Mouse (Mus musculus): ENCODE data around the gene Iqschfp. TPM values are rescaled to one million over a fixed set of nuclear protein-coding genes. Genes with fewer than 3 reads are reported as not detected.

Gene Iqschfp
- polyA plus RNA-seq (2015; fragmentation: Nextera tagmentation; extraction: Ambion mirVana), result 0.10 TPM in 1 of 2 replicates, not detected in the other

GRCm38 (mm10) chr3:67892026-67892705, at the start of gene Iqschfp, which contains the start of gene Iqcj:
Gene Iqschfp (plus strand): TSS chr3:67892232.
Gene Iqcj (plus strand): TSS chr3:67892220.

GRCm38 (mm10) chr3:68064731-68065130, 172.7 kb downstream of the Iqschfp start, which contains the start of gene Schip1:
Gene Schip1 (plus strand): TSS chr3:68064802.

Other genes starting within 250 kb of the Iqschfp start
- not detected in 2 replicates for gene Iqcj, start within 50 bp of the Iqschfp start, polyA plus RNA-seq (2015; fragmentation: Nextera tagmentation; extraction: Ambion mirVana)
- 19.8 and 23.0 TPM in 2 replicates for gene Schip1, start 172.6 kb downstream of the Iqschfp start, polyA plus RNA-seq (2015; fragmentation: Nextera tagmentation; extraction: Ambion mirVana)

All from adrenal gland, postnatal 0 days (tissue).